Mouse (Mus musculus) kidney, adult 8-10 months (tissue): ENCODE results near the gene Msh6.
"Not testable (repeated sequence)": the region's sequence is repeated elsewhere in the genome, so short reads cannot be mapped to it uniquely, and the experiment has no call there.

Experiments
- DNase-seq, 2 experiments: peaks; one replicate each; pipeline ENCODE4 v3.0.0; 2022

The Msh6 gene

GRCm38 (mm10) chr17:87974629-87975228, at the start of gene Msh6:
Gene Msh6 (plus strand): TSS chr17:87975062.
- peak; percentile 85 to 86 for DNase-seq

- no peak for DNase-seq
These were observed 40.5 kb upstream of the Msh6 start for GRCm38 (mm10) chr17:87934326-87934725.

GRCm38 (mm10) chr17:87934736-87935135, 40.1 kb upstream of the Msh6 start:
- DNase-seq = no peak

- DNase-seq = no peak
These were observed 38.7 kb upstream of the Msh6 start for GRCm38 (mm10) chr17:87936156-87936555.

GRCm38 (mm10) chr17:87948965-87949584, 25.8 kb upstream of the Msh6 start:
- DNase-seq = peak; percentile 57 to 86

GRCm38 (mm10) chr17:87954618-87955124, 20.2 kb upstream of the Msh6 start:
- DNase-seq = not testable (repeated sequence)

- DNase-seq = peak; percentile 78 to 82
These were observed 17.6 kb upstream of the Msh6 start for GRCm38 (mm10) chr17:87957096-87957840.

- DNase-seq = no peak
These were observed 16.6 kb upstream of the Msh6 start for GRCm38 (mm10) chr17:87958283-87958682.

GRCm38 (mm10) chr17:87959406-87959805, 15.5 kb upstream of the Msh6 start:
- peak in 1 of 2 experiments; percentile 36 for DNase-seq

- peak; percentile 29 to 59 for DNase-seq
These were observed 14.9 kb upstream of the Msh6 start for GRCm38 (mm10) chr17:87959931-87960330.

GRCm38 (mm10) chr17:87963081-87964075, 11.5 kb upstream of the Msh6 start:
- no peak for DNase-seq

GRCm38 (mm10) chr17:87968483-87968926, 6.4 kb upstream of the Msh6 start:
- peak in 1 of 2 experiments; percentile 19 for DNase-seq

- not testable (repeated sequence) for DNase-seq
These were observed 2.9 kb upstream of the Msh6 start for GRCm38 (mm10) chr17:87971696-87972591.

- DNase-seq = no peak
These were observed 2.0 kb upstream of the Msh6 start for GRCm38 (mm10) chr17:87972856-87973255.

- no peak for DNase-seq
These were observed 1.3 kb upstream of the Msh6 start for GRCm38 (mm10) chr17:87973261-87974167.

GRCm38 (mm10) chr17:87975229-87975853, 479 bp downstream of the Msh6 start:
- DNase-seq = peak; percentile 46 to 56

GRCm38 (mm10) chr17:87976154-87976806, 1.4 kb downstream of the Msh6 start:
- DNase-seq = no peak

GRCm38 (mm10) chr17:87976927-87977326, 2.1 kb downstream of the Msh6 start:
- DNase-seq = not testable (repeated sequence)

- not testable (repeated sequence) for DNase-seq
These were observed 4.8 kb downstream of the Msh6 start for GRCm38 (mm10) chr17:87979696-87980095.
